Mouse (Mus musculus) heart, embryonic 13.5 days (tissue): ENCODE measurements at regions not wholly inside any gene's neighbourhood (a gene's known extent, or its start where the extent isn't known, plus 50 kb on each side); places are given as distances from the start of the nearest gene placed in this dataset.

Experiments
- ATAC-seq: fragments of 200-750 bp; cut with Nextera tagmentation; 2 replicates; pipeline ENCODE4 v1.8.0; 2017; ENCODE audit warnings: moderate TSS enrichment; ENCODE audit not compliant: insufficient number of reproducible peaks, low FRiP score, low TSS enrichment; ENCODE audit errors: extremely low read depth
- H3K27ac ChIP-seq: fragments of 300-500 bp; sonication (generic); replicated peaks from 2 replicates; pipeline ENCODE4 v1.5.1; 2015; ENCODE audit warnings: moderate library complexity, mild to moderate bottlenecking, inconsistent platforms
- H3K27me3 ChIP-seq: fragments of 300-500 bp; sonication (generic); replicated peaks from 2 replicates; pipeline ENCODE4 v1.6.1; 2015; ENCODE audit warnings: mild to moderate bottlenecking, inconsistent platforms
- H3K36me3 ChIP-seq: fragments of 300-500 bp; sonication (generic); 2 replicates; pipeline ENCODE4 v1.6.1; 2015; ENCODE audit warnings: mild to moderate bottlenecking, inconsistent platforms
- H3K4me1 ChIP-seq: fragments of 300-500 bp; sonication (generic); 2 replicates; pipeline ENCODE4 v1.6.1; 2015; ENCODE audit warnings: inconsistent platforms
- H3K4me2 ChIP-seq: fragments of 300-500 bp; sonication (generic); 2 replicates; pipeline ENCODE4 v1.6.1; 2015; ENCODE audit warnings: inconsistent platforms, mild to moderate bottlenecking, moderate library complexity
- H3K4me3 ChIP-seq: fragments of 300-500 bp; sonication (generic); 2 replicates; pipeline ENCODE4 v1.5.1; 2015; ENCODE audit warnings: moderate library complexity, mild to moderate bottlenecking, inconsistent platforms
- H3K9ac ChIP-seq: fragments of 300-500 bp; sonication (generic); 2 replicates; pipeline ENCODE4 v1.6.1; 2015; ENCODE audit warnings: inconsistent platforms, mild to moderate bottlenecking, moderate library complexity
- H3K9me3 ChIP-seq: fragments of 300-500 bp; sonication (generic); 2 replicates; pipeline ENCODE4 v1.6.1; 2016; ENCODE audit warnings: inconsistent platforms
- WGBS: fragments of 180-500 bp; shearing (Covaris S2); methylation state at CpG from one replicate; pipeline ENCODE4 v1.1.7; 2015; ENCODE audit warnings: mixed read lengths; 5-methylcytosine and 5-hydroxymethylcytosine counted together

DNA sequence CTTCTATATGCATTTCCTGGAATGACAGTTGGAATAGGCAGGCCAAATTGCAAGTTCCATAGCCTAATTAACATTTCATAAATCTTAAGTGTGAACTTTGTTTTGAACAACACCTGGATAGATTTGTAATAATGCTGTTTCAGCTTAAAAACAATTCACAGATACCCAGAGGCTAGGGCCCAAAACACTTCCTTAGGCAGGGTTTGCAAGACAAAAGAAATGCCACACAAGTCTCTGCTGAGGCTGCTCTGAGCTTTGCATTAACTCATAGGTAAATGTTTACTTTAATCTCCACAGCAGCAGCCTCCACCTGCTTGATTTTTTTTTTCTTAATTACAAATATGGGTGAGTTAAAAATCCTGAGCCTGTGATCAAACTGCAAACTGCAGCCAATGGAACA, 118.4 kb downstream of the Gnat3 start:
- H3K27me3 ChIP-seq: no peaks in the 10 kb centered on the region
- no peaks in the 10 kb centered on the region for H3K9me3 ChIP-seq
- no peak overlapping the region for H3K27ac ChIP-seq
- H3K4me3 ChIP-seq: no peak overlapping the region
- H3K36me3 ChIP-seq: no peaks in the 10 kb centered on the region
- H3K4me1 ChIP-seq: no peaks in the 10 kb centered on the region
- ATAC-seq: no peak
- H3K9ac ChIP-seq: no peak overlapping the region
- no peak overlapping the region for H3K4me2 ChIP-seq

DNA sequence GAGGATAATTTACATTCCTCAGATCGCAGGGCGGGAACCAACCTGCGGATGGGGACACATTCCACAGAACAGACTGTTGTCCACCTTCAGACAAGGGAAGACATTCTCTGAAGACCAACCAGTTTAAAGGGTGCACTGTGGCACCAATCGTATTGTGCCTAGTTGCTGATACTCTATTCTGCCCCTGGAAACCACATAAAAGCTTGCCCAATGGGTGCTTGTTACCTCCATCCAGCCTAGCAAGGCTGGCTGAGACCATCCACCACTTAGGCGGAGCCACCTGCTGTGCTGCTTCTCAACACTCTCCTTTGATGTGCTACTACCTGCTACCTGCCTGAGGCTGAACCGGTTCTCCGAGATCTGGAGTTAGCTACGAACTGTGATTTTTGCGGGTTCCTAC, 119.9 kb downstream of the Gnat3 start:
- Histone ChIP-seq H3K4me3 (no peak overlapping the region), H3K27me3 (no peaks in the 10 kb centered on the region), H3K9ac (no peak overlapping the region), H3K36me3 (no peaks in the 10 kb centered on the region), H3K4me2 (no peak overlapping the region), H3K27ac (no peak overlapping the region), H3K4me1 (no peaks in the 10 kb centered on the region), H3K9me3 (no peaks in the 10 kb centered on the region)
- ATAC-seq: no peak
- WGBS: 61% methylated on average over 9 of the region's 9 CpGs

DNA sequence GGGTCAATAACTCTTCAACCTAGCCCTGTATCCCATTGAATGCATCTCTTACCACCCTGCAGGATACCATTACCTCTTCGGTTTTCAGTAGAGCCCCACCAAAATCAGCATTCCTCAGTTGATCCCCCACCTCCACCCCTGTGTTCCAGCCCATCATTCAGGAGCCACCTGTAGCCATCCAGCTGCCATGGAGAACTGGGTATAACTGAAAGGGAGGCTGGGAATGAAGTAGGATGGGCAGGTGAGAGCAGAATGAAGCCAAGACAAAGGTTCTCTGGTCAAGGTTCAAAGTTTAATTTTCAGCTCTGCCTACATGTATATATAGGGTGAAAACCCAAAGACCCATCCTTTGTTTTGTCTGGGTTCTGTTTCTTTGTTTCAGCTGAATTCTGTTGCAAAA, 121.4 kb downstream of the Gnat3 start:
- Histone ChIP-seq H3K4me3 (no peak overlapping the region), H3K27me3 (no peaks in the 10 kb centered on the region), H3K27ac (no peak overlapping the region), H3K9me3 (no peaks in the 10 kb centered on the region), H3K36me3 (no peaks in the 10 kb centered on the region), H3K4me1 (peaks cover 6% of the 10 kb centered on the region; the same call in 1 of the 2 replicates), H3K4me2 (no peak overlapping the region), H3K9ac (no peak overlapping the region)
- WGBS: 51% methylated on average over 1 of the region's 1 CpGs
- ATAC-seq: no peak

DNA sequence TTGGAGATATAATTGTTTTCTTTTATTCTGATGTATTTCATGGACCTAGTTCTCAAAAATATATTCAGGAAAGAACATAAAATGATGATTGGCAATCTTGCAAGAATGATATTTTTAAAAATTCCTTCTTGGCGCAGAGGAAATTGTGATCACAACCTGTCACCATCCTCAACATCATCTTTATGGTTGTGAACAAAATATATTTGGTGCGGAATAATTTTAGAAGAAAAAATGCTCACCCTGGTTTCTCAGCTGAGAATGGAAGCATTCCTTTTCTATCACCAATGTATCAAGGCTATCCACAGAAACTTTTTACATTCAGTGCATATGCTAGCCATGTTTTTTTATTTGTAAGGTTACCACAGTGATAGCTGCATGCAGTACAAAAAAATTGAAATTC, 123.1 kb downstream of the Gnat3 start:
- H3K4me2 ChIP-seq: no peak overlapping the region
- no peak overlapping the region for H3K4me3 ChIP-seq
- H3K27ac ChIP-seq: no peak overlapping the region
- no peaks in the 10 kb centered on the region for H3K9me3 ChIP-seq
- 78% methylated on average over 2 of the region's 2 CpGs for WGBS
- ATAC-seq: no peak
- H3K27me3 ChIP-seq: no peaks in the 10 kb centered on the region
- no peak overlapping the region for H3K9ac ChIP-seq
- H3K4me1 ChIP-seq: peaks cover 6% of the 10 kb centered on the region; the same call in 1 of the 2 replicates
- no peaks in the 10 kb centered on the region for H3K36me3 ChIP-seq

DNA sequence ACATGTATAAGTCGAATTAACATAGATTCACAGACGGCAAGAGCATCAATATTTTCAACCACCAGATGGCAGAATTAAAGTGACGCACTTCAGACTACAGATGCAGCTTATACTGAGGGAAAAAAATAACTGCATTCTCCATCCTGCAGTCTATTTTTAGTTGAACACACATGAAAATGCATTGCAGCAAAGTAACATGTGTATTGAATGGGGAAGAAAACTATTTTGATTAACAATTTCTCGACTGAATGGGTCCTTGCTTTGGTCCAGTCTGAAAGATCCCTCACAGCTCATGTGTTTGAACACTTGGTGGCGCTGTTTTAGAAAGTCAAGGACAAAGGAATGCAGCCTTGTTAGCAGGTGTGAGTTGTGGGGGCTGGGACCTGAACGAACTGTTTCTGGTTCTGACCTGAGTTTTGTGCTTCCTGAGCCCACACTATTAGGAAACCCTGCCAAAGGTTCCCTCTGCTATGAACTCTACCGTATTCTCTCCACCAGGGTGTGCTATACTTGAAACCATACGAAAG, 125.6 kb downstream of the Gnat3 start:
- no peak for ATAC-seq
- Histone ChIP-seq H3K4me3 (peak overlapping the region; percentile 25), H3K4me2 (peak overlapping the region; percentile 55), H3K27me3 (no peaks in the 10 kb centered on the region), H3K9me3 (no peaks in the 10 kb centered on the region), H3K27ac (no peak overlapping the region), H3K36me3 (no peaks in the 10 kb centered on the region), H3K9ac (no peak overlapping the region), H3K4me1 (peaks cover 6% of the 10 kb centered on the region; the same call in 1 of the 2 replicates)
- 32% methylated on average over 8 of the region's 8 CpGs for WGBS

DNA sequence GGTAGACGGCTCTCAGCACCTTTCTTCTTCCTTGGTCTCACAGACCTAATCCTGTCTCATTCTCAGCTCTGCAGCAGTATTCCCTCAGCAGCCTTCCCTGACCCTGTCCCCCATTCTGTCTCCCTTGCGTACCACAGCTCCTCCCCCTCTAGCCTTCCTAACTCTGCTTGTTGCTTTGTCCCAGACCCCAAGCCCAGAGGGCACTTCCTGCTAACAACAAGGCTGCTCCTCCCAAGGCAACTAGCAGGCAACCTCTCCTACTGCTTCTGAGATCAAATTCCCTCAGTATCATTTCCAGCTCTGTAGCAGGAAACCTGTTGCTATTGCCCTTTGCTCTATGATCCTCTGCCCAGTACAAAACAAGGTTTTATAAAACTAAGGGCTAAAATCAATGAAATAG, 127.6 kb downstream of the Gnat3 start:
- Histone ChIP-seq H3K36me3 (no peaks in the 10 kb centered on the region), H3K9ac (no peak overlapping the region), H3K4me1 (peaks cover 6% of the 10 kb centered on the region; the same call in 1 of the 2 replicates), H3K9me3 (no peaks in the 10 kb centered on the region), H3K27ac (no peak overlapping the region), H3K4me2 (no peak overlapping the region), H3K4me3 (no peak overlapping the region), H3K27me3 (no peaks in the 10 kb centered on the region)
- no peak for ATAC-seq
- 59% methylated on average over 2 of the region's 2 CpGs for WGBS

DNA sequence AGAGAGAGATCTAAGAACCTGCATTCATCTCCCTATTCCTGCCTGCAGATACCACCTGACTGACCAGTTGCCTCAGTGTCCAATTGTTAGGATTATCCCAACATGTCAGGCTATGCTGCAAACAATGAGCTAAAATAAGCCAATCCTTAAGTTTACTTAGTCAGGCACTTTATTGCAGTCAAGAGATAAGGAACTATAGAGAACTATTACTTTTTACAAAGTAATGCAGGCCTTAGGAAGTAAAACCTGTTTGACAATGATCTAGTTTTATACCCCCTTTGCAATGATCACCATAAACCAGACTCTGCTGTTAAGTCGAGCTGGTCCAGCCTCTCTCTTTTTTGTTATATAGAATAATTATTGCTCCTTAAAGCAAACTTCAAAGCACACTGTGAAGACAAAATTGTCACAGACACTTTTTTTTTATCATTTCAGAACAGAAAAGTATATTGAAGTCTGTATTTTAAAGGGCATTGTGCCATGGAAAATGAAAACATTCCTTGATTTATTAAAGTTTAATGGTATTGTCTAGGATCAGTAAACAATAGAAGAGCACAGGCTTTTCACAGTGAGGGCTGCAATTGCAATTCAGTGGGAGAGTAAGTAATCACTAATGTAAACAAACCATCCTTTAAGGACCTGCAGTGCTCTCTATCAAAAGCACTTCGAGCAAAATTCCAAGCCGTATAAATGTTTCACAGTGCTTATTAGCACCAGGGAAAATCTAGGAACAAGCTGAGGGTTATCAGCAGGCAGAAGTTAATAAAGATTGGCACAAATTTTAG, 152.7 kb downstream of the Gnat3 start:
- Histone ChIP-seq H3K36me3 (no peaks in the 10 kb centered on the region), H3K4me3 (no peak overlapping the region), H3K4me1 (no peaks in the 10 kb centered on the region), H3K27ac (no peak overlapping the region), H3K9me3 (no peaks in the 10 kb centered on the region), H3K9ac (no peak overlapping the region), H3K4me2 (no peak overlapping the region), H3K27me3 (no peaks in the 10 kb centered on the region)
- WGBS: 24% methylated on average over 3 of the region's 3 CpGs
- no peak for ATAC-seq

DNA sequence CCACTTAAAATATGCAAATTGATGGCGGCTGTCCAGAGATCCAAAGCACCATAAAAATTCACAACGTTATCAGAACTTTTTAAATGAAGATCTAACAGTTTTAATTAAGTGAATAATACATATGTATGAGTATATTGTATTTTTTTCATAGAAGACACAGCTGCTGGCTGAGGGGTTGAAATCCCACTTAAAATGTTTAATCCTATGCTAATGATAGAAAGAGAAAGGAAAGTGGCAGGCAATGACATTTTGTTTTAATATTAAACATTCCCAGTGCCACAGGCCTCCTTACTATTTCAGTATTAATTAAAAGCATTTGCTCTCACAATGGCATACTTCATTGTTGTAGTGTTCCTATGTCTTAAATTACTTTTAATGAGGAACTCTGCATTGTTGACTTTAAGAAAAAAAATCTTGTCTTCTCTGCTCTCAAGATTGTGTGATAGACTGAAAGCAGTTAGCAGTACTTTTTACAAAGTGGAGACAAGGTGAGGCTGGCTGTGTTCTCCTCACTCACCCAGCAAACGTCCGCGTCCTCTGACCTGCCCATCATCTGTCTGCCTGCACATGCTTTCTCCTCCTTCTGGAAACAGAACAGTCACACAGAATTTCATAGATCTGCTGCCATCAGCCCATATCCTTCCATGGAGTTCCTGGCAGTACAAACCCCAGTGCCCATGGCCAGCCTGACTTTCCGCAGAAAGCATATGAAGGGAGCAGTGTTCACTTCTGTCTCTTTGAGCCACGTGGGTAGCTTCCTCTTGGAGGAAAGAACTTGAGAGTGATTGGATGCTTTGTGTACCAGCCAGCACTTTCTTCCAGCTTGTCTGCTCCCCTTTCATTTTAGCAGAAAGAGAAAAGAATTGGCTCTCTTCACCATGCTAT, 173.7 kb downstream of the Gnat3 start:
- no peak overlapping the region for H3K9ac ChIP-seq
- no peaks in the 10 kb centered on the region for H3K36me3 ChIP-seq
- H3K9me3 ChIP-seq: peaks cover 12% of the 10 kb centered on the region
- H3K27me3 ChIP-seq: no peaks in the 10 kb centered on the region
- H3K4me2 ChIP-seq: no peak overlapping the region
- WGBS: 46% methylated on average over 7 of the region's 7 CpGs
- no peak for ATAC-seq
- no peak overlapping the region for H3K27ac ChIP-seq
- no peak overlapping the region for H3K4me3 ChIP-seq
- H3K4me1 ChIP-seq: no peaks in the 10 kb centered on the region

DNA sequence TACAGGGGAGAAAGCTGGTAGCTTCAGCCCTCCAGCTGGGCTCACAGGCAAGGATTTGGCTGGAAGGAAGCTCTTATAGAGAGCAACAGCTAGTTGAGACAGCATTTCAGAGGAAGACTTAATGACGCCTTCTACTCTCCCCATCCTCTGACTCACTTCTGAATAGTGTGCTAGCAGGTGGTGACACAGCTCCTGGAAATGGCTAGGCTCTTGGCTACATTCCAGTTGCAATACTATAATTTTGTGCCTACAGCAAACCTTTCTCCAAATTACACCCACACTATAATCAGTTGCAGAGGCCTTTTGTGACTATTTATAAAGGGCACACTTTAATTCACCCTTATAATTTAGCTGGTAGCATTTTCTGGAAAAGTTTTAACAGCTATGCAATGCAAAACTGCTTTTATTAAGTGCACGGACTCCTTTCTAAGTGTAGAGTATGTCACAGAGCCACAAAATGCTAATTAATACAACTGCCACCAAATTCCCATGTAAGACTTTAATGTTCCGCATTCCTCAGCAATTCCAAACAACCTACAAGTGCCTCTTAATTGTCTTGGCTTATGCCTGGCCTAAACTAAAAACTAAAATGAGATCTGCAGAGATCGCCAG, 175.2 kb downstream of the Gnat3 start:
- Histone ChIP-seq H3K9ac (no peak overlapping the region), H3K36me3 (no peaks in the 10 kb centered on the region), H3K9me3 (peaks cover 11% of the 10 kb centered on the region), H3K27me3 (no peaks in the 10 kb centered on the region), H3K4me1 (no peaks in the 10 kb centered on the region), H3K27ac (no peak overlapping the region), H3K4me3 (no peak overlapping the region), H3K4me2 (no peak overlapping the region)
- no peak for ATAC-seq
- 70% methylated on average over 4 of the region's 4 CpGs for WGBS

DNA sequence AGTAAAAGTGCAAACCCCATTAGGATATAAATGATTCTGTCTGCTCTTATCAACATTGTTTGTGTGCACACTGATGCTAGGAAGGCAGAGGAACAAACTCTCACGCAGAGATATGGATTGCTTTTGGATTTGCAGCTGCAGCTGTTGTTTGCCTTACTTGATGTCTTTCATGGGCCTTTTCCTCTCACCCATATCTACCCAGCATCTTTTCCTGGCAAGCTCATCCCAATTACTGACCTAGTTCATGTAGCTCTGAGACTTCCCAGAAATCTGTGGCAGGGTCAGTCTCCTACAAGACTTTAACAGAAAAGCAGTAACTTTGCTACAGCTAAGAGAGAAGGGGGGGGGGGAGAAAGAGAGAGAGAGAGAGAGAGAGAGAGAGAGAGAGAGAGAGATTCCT, 189.9 kb downstream of the Gnat3 start:
- Histone ChIP-seq H3K4me1 (0 out of 2 replicates have a peak, but pooled peaks cover 7% of the 10 kb centered on the region), H3K36me3 (no peaks in the 10 kb centered on the region), H3K27me3 (no peaks in the 10 kb centered on the region), H3K9me3 (no peaks in the 10 kb centered on the region), H3K27ac (no peak overlapping the region), H3K4me3 (no peak overlapping the region), H3K9ac (no peak overlapping the region), H3K4me2 (no peak overlapping the region)
- WGBS: 44% methylated on average over 1 of the region's 1 CpGs
- no peak for ATAC-seq

DNA sequence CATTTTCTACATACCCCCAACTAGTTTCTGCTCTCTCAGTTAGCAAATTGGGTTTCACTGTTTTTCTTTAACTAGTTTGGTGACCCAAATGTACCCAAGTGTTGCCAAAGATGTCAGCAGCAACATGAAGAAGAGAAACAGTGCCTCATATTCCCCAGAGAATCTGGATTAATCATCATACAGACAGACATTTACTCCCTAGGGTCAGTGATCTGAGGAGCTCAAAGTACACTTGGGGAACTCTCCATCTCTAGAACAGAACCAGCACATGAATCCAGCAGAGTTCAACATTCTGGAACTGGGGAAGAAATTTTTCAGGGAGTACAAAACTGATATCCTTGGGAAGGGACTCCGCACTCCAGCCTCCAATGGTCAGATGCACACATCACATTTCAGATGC, 191.4 kb downstream of the Gnat3 start:
- ATAC-seq: no peak
- Histone ChIP-seq H3K4me1 (0 out of 2 replicates have a peak, but pooled peaks cover 7% of the 10 kb centered on the region), H3K27me3 (no peaks in the 10 kb centered on the region), H3K27ac (no peak overlapping the region), H3K4me2 (no peak overlapping the region), H3K36me3 (no peaks in the 10 kb centered on the region), H3K4me3 (no peak overlapping the region), H3K9ac (no peak overlapping the region), H3K9me3 (peaks cover 6% of the 10 kb centered on the region; the same call in 1 of the 2 replicates)
- 91% methylated on average over 1 of the region's 1 CpGs for WGBS
